Mouse (Mus musculus) yolk sac, embryonic 10.5 days (tissue): ENCODE measurements around the gene Tceal6.
"Not testable (repeated sequence)": the region's sequence is repeated elsewhere in the genome, so short reads cannot be mapped to it uniquely, and the experiment has no call there.

ENCODE experiments used
- DNase-seq: peaks from one replicate; pipeline ENCODE4 v3.0.0-alpha.2; 2017; ENCODE audit warnings: low spot score

The Tceal6 gene

GRCm38 (mm10) chrX:135210436-135211221 is at the start of gene Tceal6:
Tceal6 (minus strand) TSS chrX:135210687.
- no peak for DNase-seq

DNA sequence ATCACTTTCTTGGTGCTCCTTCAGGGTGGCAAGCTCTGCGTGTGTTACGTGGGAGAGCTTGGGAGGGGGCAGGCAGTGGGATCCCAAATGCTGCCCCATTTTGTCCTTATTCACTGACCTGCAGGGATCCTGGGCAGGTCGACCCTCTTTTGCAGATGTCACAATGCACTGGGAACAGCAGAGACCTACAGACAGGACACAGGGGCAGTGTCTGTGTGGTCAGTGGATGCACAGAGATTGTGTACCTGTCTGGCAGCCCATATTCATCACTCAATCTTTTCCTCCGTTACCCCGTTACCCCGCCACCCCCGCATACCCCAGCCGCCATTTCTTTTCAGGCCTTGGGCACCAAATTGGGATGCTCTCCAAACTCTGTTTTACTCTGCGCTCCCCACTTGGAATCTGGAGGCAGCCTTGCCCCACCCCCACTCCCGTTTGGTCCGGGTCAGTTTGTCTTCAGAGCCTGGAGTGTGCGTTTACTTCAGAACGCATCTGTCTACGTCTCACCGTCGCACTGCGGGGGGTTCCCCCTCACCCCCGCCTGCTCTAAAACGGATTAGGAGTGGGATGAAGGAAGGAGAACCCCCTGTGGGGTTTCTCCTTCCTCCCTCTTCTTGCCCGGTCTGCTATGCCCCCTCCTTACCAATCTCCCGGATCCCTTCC is 583 bp downstream of the Tceal6 start:
- DNase-seq = not testable (repeated sequence)

GRCm38 (mm10) chrX:135189924-135190323 is 20.6 kb downstream of the Tceal6 start:
- DNase-seq = not testable (repeated sequence)

GRCm38 (mm10) chrX:135188661-135189060 is 21.8 kb downstream of the Tceal6 start:
- not testable (repeated sequence) for DNase-seq

GRCm38 (mm10) chrX:135177532-135177931 is 33.0 kb downstream of the Tceal6 start, which contains the start of gene Gm15023:
Gm15023 (minus strand) TSS chrX:135177632.
- DNase-seq = not testable (repeated sequence)
